Mouse (Mus musculus) 3T3-L1 (cell line): ENCODE measurements around the gene Smyd1.
A peak's percentile ranks its signal among the peaks of the same experiment; 100 is the strongest.
"Not testable (repeated sequence)": the region's sequence is repeated elsewhere in the genome, so short reads cannot be mapped to it uniquely, and the experiment has no call there.

Source experiments
- DNase-seq: peaks from one replicate; pipeline ENCODE4 v3.0.0-alpha.2; 2015; ENCODE audit warnings: low read depth, low spot score

Smyd1 gene

GRCm38 (mm10) chr6:71324816-71325215 lies 2.8 kb upstream of the Smyd1 start:
- no peak for DNase-seq

GRCm38 (mm10) chr6:71322491-71322921 lies 473 bp upstream of the Smyd1 start, which contains the start of gene Cd8b1:
TSS of gene Cd8b1 (plus strand) at chr6:71322788.
- no peak for DNase-seq

GRCm38 (mm10) chr6:71307486-71307885 lies 14.5 kb downstream of the Smyd1 start:
- DNase-seq, result no peak

DNA sequence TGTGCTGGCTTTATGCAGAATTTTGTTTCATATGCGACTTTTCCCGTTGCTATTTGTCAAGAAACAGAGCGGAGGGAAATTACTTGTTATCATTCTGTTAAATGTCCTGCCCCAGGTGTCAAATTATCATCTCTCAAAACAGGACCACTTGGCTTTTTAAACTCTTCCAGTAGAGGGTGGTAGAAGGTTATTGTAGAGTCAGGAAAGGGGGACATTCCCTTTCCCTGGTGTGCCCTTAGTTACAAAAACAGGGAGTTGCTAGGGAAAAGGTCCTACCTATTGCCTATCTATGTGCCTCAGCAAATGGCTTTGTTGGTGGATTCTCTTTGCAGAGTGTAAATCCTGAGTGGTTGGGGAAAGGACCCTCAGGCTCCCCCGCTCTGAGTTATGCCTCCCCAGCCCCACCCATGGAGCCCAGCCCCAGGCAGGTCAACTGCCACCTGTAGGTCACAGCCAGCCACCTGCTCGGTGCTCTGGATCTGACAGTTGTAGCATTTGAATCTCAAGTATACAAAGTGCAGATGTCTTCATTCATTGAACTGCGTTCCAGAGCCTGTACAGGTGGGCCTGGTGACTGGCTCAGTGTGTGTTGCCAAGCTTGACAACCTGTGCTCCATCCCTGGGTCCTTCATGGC lies 19.8 kb downstream of the Smyd1 start:
- DNase-seq, result peak; percentile 18

- peak; percentile 48 for DNase-seq
These were observed 23.3 kb downstream of the Smyd1 start for GRCm38 (mm10) chr6:71298751-71299150.

DNA sequence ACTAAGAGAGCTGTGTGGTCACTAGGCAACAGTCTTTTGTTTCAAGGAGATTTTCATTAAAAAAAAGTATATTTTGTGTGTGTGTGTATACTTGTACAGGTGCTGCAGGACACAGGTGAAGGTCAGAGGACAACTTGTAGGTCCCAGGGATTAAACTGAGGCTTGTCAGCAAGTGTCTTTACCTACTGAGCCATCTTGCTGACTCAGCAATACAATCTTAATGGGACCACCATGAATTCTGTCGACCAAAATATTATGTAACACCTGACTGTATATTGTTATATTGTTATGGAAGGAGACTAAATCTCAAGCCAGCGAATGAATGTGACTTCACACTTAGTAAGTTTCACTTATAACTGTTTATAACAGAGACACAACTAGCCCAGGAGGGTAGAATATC lies 24.0 kb downstream of the Smyd1 start:
- DNase-seq, result no peak

DNA sequence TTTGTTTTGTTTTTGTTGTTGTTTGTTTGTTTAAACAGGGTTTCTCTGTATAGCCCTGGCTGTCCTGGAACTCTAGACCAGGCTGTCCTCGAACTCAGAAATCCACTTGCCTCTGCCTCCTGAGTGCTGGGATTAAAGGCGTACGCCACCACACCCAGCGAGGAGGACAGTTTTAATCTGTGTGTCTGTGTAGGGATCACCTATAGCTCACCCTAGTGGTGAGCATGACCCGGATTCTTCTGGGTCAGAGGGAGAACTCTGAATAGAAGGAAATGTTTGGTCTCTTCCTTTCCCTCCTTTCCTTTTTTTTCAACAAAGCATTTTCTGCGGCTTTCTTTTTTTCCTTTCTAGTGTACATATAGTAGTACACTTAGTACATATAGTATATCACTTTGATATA lies 26.7 kb downstream of the Smyd1 start:
- DNase-seq, result no peak

DNA sequence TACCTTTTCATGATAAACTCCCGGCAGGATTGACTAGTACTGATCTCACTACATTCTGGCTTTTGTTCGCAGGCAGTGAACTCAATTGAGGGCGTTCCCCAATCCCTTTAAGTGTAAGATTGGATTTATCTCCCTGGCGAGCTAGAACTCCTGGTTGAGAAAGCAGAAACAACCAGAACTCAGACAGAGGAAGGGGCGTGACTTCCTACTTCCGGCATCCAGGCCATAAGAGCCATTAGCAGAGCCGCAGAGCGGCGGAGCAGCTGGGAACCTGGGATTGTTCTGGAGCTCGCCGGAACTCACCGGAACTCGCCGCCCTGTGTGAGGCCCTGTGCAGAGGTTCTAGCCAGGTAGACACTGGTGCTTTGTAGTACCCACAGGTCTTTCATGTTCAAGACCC lies 28.5 kb downstream of the Smyd1 start:
- DNase-seq, result no peak

- peak; percentile 87 for DNase-seq
These were observed 42.6 kb downstream of the Smyd1 start for GRCm38 (mm10) chr6:71279418-71279817.

DNA sequence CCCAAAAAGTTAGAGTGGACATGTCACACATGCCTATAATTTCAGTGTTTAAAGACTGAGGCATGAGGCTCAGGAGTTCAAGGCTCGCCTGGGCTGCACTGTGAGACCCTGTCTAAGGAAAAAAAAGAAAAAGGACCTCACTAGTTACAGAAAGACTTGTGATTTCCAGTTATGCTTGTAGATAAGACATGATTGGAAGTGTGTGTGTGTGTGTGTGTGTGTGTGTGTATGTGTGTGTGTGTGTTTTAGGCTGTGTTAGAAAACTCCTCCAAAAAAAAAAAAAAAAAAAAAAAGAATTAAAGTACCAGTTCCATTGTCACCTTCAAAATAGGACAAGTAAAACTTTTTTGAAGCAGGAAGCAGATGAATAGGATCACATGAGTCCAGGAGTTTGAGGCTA lies 47.4 kb downstream of the Smyd1 start:
- DNase-seq, result no peak

GRCm38 (mm10) chr6:71273715-71274114 lies 48.3 kb downstream of the Smyd1 start:
- no peak for DNase-seq

DNA sequence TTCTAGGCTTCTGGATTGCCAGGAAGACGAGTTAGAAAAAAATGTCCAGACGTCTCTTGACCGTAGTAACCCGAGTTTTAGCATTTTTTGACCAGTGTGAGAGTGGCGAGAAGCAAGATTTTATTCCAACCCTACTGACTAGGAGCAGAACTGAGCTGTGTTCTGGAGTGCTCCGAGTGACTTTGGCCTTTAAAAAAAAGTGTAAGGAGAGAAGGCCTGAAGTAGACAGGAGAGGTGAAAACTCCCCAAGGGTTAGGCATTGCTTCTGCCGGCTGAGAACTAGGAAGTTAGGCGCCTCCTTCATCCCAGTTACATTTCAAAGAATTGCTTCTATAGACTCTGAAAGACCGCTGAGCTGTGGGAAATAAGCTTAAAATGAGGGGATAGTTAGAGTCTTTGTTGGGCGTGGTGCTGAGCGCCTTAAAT lies 49.7 kb downstream of the Smyd1 start:
- no peak for DNase-seq

DNA sequence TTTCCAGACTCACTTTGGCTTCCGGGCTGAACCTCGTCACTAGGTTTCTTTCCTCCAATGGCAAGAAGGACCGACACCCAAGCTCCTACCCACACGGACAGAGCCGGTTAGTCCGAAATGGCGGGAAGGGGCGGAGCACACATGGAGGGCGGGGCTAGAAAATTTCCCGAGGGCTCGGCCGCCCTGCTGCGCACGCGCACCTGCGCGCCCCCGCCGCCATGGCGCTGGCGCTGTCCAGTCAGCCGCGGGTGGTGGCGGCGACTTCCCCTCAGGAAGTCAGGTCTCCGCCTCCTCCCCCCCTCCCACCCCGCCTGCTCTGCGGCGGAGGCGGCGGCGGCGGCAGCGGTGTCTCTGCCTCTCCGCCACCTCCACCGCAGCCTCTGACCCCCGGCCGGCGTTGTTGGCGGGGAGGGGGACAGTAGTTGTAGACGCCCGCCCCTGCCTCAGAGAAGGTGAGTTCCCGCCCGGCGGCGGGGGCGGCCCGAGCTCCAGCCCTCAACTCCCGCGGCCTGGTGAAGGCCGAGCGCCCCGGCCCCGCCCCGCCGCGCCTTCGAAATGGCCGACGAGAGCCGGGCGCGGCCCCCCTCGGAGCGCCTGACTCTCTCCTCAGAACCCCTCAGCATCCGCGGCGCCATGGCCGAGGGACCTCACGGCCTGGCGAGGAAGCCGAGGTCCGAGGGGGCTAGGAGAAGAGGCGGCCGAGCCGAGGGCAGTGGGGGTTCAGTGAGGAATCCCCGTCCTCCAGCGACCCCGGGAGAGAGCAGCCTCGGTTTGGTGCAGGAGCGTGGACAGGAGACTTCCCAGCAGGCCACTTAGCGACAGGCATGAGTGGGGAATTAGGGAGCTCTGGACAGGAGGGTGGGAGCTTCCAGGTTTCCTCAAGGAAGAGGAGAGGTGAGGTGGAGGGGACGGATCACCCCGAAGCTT lies 50.4 kb downstream of the Smyd1 start, which contains the start of gene Krcc1:
Gene Krcc1 (plus strand): TSS at position 289 of the 927 bp plus-strand sequence.
- peak; percentile 97 for DNase-seq

DNA sequence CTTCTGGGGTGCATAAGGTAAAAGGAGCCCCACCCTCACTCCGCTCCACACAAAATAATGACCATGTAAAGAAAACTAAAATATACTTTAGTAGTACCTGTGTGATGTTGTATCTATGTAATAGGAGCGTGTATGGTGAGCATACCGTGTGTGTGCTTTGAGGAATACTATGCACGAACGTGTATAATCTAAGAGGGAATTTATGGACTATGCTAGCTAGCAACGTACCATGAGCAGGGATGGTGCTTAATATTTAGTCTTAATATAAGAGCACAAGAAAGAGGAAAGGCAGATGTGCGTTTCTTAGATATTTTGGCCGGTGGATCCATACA lies 51.0 kb downstream of the Smyd1 start:
- no peak for DNase-seq

- peak; percentile 61 for DNase-seq
These were observed 51.6 kb downstream of the Smyd1 start for GRCm38 (mm10) chr6:71270301-71271056.

GRCm38 (mm10) chr6:71269686-71270050 lies 52.4 kb downstream of the Smyd1 start:
- not testable (repeated sequence) for DNase-seq

GRCm38 (mm10) chr6:71268929-71269685 lies 52.9 kb downstream of the Smyd1 start:
- DNase-seq, result peak; percentile 62

- DNase-seq, result not testable (repeated sequence)
These were observed 54.4 kb downstream of the Smyd1 start for GRCm38 (mm10) chr6:71267603-71268002.

GRCm38 (mm10) chr6:71262142-71262833 lies 59.7 kb downstream of the Smyd1 start:
- DNase-seq, result no peak

GRCm38 (mm10) chr6:71261060-71261459 lies 61.0 kb downstream of the Smyd1 start:
- DNase-seq, result no peak
